Mouse (Mus musculus) B cell, adult 62 days (primary cell): ENCODE data around the gene Usp21. TPM values are rescaled to one million over a fixed set of nuclear protein-coding genes. Genes with fewer than 3 reads are reported as not detected.

Source experiments
- total RNA-seq: library from RNA; stranded (reverse); gene quantifications from 4 replicates; pipeline ENCODE4 v1.2.4, GENCODE M21; 2023

Usp21 gene
- 40.8 to 49.7 TPM (median 48.4 TPM) in 4 replicates for total RNA-seq

DNA sequence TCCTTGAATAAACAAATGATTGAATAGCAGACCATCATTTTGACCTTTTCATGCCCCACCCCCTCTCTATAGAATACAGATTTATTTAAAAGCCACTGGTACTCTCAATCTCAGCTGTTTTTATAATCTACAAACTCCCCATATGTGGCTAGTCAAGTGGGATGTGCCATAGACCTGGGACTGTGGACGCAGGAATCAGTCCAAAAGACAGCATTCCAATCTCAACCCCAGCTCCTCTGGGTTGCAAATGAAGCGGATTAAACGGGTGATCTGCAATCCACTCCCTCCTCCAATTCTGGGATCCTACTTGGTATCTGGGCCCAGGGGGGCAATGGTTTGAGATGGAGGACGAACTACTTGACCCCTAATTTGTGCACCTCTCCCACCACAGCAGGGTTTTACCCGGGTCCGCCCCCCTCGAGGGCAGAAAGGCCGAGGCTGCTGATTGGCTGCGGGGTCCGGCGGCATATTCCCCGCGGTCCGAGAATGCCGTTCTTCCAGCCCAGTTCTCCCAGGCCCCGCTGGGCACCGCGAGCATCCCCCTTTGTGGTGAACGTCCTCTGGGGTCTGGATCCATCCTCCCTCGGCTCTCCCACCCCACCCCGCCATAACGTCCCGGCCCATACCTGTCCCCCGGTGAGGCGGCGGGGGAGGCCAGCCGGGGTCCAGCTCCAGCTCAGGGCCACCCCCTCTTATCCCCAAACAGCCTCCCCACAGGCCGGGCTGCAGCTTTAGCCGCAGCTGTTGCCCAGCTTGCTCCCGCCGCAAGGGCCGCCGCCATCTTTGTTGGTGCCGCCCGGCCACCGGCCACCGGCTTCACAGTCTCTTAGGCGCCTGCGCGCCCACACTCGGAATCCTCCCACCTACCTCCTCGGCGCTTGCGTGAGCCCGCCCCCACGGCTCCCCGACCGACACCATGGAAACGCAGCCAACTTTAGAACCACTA is at the start of gene Usp21:
Gene Usp21, minus strand, starts transcription at position 856 of the 946 bp plus-strand sequence.

DNA sequence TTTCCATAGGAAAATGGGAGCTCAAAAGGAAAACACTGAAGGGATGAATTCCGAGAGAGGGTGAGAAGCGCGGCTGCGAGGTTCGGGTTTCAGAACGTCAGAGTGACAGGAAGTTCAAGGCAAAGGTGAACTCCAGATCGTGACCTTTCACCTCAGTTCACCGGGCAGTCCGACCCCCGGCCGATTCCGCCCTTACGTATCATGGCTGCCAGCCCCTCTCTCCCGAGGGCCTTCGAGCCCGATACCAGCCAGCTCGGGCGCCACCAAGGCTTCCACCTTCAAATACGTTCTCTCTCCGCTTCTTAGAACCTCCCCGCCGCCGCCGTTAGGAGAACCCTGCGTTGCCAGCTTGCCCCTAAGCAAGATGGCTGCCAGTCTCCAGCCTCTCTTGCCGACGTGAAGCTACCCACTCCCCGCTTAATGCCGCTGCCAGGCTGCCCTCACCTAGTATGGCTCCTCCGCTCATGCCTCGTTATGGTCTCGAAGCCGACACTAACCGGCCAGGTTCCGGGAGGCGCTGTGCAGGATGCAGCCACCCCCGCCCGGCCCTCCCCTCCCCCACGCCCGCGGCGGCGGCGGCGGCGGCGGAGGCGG is 41.1 kb upstream of the Usp21 start, which contains the start of gene Dedd:
Gene Dedd, plus strand, starts transcription at position 307 of the 594 bp plus-strand sequence.

DNA sequence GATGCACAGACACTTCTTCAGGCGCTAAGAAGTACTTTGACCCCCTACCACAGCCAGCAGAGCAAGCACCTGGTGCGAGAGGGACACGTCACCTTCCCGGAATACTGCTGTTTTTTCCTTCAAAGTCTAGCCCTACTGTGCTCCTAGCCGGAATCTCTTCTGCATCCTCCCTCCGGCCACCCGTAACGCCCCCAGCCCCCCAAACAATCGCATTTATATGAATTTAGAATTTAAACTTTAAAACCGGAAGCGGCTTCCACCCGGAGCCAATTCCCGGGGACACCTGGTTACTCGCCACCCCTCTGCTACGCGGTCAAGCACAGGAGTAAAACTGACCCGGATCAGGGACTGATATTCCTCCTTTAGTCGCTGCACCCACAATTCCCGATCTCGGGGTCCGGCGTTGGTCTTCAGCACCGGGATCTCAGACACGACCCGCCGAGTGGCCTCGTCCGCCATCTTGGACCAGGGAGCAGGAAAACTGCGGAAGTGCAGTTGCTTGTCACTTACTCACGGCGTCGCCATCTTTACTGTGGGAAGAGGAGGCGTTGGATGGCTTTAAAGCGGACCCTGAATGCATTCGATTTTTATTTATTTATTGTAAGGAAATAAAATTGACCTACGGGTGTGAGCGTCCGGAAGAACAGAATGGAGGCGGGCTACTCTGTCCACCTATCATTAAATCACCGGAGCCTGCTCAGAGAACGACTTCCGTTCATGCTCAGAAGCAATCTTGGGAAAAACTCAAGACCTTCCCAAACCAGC is 6.7 kb upstream of the Usp21 start, which contains the start of gene Ufc1:
Gene Ufc1, minus strand, starts transcription at position 727 of the 765 bp plus-strand sequence.

DNA sequence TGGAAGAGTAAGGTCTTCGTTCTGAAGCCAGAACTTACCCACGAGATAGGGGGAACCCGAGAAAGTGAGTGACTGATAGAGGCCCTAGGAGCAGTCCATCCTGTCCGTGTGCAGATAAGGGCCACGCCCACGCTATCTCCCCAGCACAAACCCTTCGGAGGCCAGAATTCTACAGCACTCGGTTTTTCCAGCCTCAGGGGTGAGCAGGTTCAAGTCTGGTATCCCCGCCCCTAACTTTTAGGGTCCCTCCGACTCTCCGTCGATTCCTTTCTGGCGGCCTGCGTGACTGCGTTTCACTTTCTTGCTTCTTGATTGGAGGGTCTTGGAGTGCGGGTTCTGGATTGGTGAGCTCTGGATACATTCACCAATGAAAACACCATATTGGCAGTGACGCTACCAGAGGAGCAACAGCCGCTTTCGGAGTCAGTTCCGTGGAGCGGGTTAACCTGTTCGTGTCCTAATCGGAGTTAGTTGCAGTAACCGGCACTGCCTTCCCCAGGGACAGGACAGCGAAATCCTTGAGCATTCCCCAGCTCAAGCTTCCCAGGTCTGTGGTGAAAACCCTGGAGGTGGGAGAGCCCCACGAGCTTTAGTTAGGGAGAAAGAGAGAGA is 6.8 kb downstream of the Usp21 start, which contains the start of gene Ppox:
Gene Ppox, minus strand, starts transcription at position 271 of the 612 bp plus-strand sequence.

DNA sequence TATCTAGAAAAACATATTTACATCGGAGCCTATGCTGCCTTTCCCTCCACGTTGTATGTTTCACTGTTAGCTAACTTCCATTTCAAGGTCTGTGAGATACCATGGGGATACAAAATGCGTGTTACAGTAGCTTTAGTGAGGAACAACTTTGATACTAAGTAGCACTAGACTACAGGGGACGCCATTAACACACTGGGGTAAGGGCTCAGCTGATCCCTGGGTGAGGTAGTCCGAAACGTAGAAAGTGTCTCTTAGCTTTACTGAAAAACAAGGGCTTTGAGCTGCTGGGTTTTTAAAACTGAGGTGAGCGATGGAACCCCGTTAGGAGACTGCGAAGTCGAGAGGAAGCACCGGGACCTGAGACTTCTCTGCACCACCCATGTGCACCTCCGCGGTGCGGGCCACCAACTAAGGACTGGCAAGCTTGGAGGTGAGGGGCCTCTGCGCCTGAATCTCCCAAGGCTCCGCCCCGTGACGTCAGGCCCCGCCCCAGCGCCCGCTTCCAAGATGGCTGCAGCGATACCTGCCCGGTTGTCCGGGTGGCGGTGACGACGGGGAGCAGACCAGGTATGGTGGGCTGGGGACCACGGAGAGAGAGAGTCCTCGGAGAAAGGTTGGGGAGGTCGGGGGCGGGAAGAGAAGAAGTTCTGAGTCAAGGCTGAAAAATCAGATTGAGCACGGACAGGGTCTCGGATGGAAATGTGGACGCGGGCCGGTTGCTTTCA is 17.8 kb downstream of the Usp21 start, which contains the start of gene B4galt3:
Gene B4galt3, plus strand, starts transcription at position 481 of the 725 bp plus-strand sequence.

DNA sequence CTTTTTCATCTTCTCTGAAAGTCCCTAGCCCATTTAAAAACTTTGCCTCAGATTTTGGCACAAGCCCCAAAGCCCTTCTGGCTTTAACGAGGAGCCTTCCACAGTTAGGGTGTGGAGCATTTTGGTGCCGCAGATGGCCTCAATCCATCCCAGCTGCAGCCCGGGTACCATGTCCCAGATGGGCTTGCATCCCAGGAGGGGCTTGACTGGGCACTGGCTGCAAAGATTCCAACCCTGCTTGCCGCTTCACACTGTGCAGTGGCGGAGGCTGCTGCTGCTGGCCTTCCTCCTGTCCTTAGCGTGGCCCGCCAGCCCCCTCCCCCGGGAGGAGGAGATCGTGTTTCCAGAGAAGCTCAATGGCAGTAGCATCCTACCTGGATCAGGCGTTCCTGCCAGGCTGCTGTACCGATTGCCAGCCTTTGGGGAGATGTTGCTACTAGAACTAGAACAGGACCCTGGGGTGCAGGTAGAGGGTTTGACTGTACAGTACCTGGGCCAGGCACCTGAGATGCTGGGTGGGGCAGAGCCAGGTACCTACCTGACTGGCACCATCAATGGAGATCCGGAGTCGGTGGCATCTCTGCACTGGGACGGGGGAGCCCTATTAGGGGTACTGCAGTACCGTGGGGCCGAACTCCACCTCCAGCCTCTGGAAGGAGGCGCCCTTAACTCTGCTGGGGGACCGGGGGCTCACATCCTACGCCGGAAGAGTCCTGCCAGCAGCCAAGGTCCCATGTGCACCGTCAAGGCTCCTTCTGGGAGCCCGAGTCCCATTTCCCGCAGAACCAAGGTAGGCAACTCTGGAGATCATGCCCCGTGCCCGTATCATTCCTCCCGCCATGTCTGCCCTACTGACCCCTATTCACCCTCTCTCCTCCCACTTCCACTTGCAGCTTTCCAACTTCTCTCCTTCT is 36.9 kb downstream of the Usp21 start, which contains the start of gene Ndufs2:
Gene Ndufs2, minus strand, starts transcription at position 709 of the 914 bp plus-strand sequence.

DNA sequence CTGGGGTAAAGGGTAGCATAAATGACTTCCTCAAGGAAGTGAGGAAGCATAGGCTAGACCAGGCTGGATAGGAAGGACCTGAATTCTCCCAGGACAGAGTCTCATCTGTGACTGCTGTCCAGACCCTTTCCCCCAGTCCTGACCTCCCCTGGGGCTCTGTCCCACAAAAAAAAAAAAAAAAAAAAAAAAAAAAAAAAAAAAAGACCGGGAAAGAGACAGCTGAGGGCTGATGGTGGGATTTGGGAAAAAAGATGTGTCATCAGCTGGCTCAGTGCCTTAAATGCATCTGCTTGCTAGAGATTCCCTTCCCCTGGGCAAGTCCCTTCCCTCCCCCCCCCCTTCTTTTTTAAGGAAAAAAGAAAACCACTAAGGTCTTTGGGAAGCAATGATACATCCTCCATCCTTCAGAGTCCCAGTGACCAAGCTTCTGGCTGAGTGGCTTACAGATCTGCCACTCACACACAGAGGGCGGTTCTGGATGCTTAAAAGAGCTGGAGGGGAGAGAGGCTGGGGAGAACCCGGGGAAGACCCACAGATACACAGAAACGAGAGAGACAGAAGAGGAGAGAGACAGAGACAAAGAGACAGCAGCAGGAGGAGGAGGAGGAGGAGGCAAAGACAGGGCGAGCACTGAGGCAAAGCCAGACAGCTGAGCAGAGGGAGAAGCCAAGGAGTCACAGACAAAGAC is 37.7 kb downstream of the Usp21 start, which contains the start of gene Adamts4:
Gene Adamts4, plus strand, starts transcription at position 509 of the 688 bp plus-strand sequence.

DNA sequence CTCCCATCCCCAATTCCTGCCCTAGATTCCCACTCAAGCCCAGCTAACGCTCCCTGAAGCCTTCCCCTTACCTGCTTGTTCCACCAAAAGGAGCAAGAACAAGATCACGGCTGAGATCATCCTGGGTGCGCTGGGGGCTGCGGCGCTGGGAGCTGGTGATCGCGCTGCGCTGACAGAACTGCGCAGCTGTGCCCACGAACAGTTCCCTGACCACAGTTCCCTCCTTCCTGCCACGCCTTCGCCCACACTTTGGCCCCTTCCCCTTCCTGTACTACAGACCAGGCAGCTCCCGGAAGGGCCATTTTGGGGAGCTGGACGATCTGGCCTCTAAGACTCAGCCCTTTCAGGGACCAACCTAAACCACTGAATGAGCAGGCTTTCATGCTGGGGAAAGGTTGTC is 53.7 kb downstream of the Usp21 start, which contains the start of gene Fcer1g:
Gene Fcer1g, minus strand, starts transcription at position 240 of the 400 bp plus-strand sequence.

Other genes with a start within 250 kb of the Usp21 start
- gene Fcgr3, start 223.1 kb downstream of the Usp21 start, total RNA-seq, result 1.5 to 3.3 TPM (median 2.1 TPM) in 4 replicates
- 0.78 to 3.5 TPM (median 1.8 TPM) in 4 replicates for gene Cfap126, start 174.1 kb downstream of the Usp21 start, total RNA-seq
- gene Sdhc, start 137.4 kb downstream of the Usp21 start, total RNA-seq, result 82.0 to 92.2 TPM (median 86.4 TPM) in 4 replicates
- not detected in 4 replicates for gene Mpz, start 137.3 kb downstream of the Usp21 start, total RNA-seq
- gene Pcp4l1, start 91.7 kb downstream of the Usp21 start, total RNA-seq, result not detected in 4 replicates
- gene Nr1i3, start 74.0 kb downstream of the Usp21 start, total RNA-seq, result not detected in 4 replicates
- gene Tomm40l, start 65.5 kb downstream of the Usp21 start, total RNA-seq, result 17.1 to 22.3 TPM (median 20.0 TPM) in 4 replicates
- not detected in 4 replicates for gene Apoa2, start 62.9 kb downstream of the Usp21 start, total RNA-seq
- gene Fcer1g, start 53.6 kb downstream of the Usp21 start, total RNA-seq, result 5.7 to 11.4 TPM (median 6.5 TPM) in 4 replicates
- gene Adamts4, start 37.6 kb downstream of the Usp21 start, total RNA-seq, result not detected in 4 replicates
- 116 to 133 TPM (median 123 TPM) in 4 replicates for gene Ndufs2, start 36.6 kb downstream of the Usp21 start, total RNA-seq
- 89.9 to 109 TPM (median 92.4 TPM) in 4 replicates for gene B4galt3, start 17.7 kb downstream of the Usp21 start, total RNA-seq
- gene Ppox, start 6.8 kb downstream of the Usp21 start, total RNA-seq, result 51.0 to 68.6 TPM (median 65.6 TPM) in 4 replicates
- 38.2 to 46.0 TPM (median 43.9 TPM) in 4 replicates for gene Ufc1, start 7.0 kb upstream of the Usp21 start, total RNA-seq
- gene Dedd, start 41.2 kb upstream of the Usp21 start, total RNA-seq, result 32.7 to 39.6 TPM (median 35.9 TPM) in 4 replicates
- gene Nit1, start 57.7 kb upstream of the Usp21 start, total RNA-seq, result 23.9 to 28.3 TPM (median 26.2 TPM) in 4 replicates
- gene Pfdn2, start 57.7 kb upstream of the Usp21 start, total RNA-seq, result 66.0 to 73.1 TPM (median 70.7 TPM) in 4 replicates
- 0.47 to 0.63 TPM (median 0.48 TPM) in 3 of 4 replicates, not detected in the other for gene Klhdc9, start 72.8 kb upstream of the Usp21 start, total RNA-seq
- gene Nectin4, start 82.1 kb upstream of the Usp21 start, total RNA-seq, result 0.57 to 0.72 TPM (median 0.69 TPM) in 4 replicates
- 292 to 309 TPM (median 301 TPM) in 4 replicates for gene Arhgap30, start 101.0 kb upstream of the Usp21 start, total RNA-seq
- gene Usf1, start 123.3 kb upstream of the Usp21 start, total RNA-seq, result 154 to 209 TPM (median 182 TPM) in 4 replicates
- gene Tstd1, start 130.9 kb upstream of the Usp21 start, total RNA-seq, result 11.1 to 12.0 TPM (median 11.6 TPM) in 4 replicates
- gene F11r, start 149.5 kb upstream of the Usp21 start, total RNA-seq, result 0.55 to 2.1 TPM (median 0.92 TPM) in 4 replicates
- gene Alyref2, start 215.5 kb upstream of the Usp21 start, total RNA-seq, result 10.0 to 11.2 TPM (median 10.6 TPM) in 4 replicates
- gene Itln1, start 247.3 kb upstream of the Usp21 start, total RNA-seq, result 0.50 to 0.89 TPM in 2 of 4 replicates, not detected in the others